Comparison of ENCODE assay signal across 8 mouse cellular contexts in genomic region chr5:135023344-135024173, GRCm38 (mm10). TPM values are rescaled to one million over a fixed set of nuclear protein-coding genes. Genes with fewer than 3 reads are reported as not detected.
DNase-seq lines count a peak whose midpoint lies in the region; ATAC-seq and TF ChIP-seq lines count a peak whose summit lies in the region.

TSS of gene Stx1a (plus strand) at chr5:135023482.

- H3K27ac ChIP-seq in hindbrain, embryonic 14.5 days = 0 out of 2 replicates have a peak within 1 kb of the TSS, but pooled peaks have one; percentile 1

- CTCF ChIA-PET in Patski (lab: Charles Lee) = interaction anchor here (1.3 to 3.4 kb wide), 5 partner anchors 8 to 116 kb away, joined by 3 to 16 read pairs (median 5); no protein-coding TSS in a partner anchor

- under 1% methylated on average over 58 of the region's 61 CpGs for WGBS in hindbrain, embryonic 14.5 days

- H3K9me3 ChIP-seq in hindbrain, embryonic 14.5 days (ENCODE audit: control insufficient read depth, low read length) = no peaks in the 10 kb centered on the region

- ATAC-seq in Patski = peak; percentile 69
- peak; percentile 89 for ATAC-seq in hindbrain, embryonic 14.5 days (ENCODE audit: low FRiP score)

- DNase-seq in Patski (ENCODE audit: low read depth, low spot score) = no peak
- peak; percentile 63 for DNase-seq in cerebellum, adult 9-11 months
- peak; percentile 71 to 80 for DNase-seq in frontal cortex, postnatal 25 days (ENCODE audit: low spot score in 2 of 2)
- peak; percentile 86 for DNase-seq in hindbrain, embryonic 14.5 days (ENCODE audit: low spot score)
- peak; percentile 79 for DNase-seq in left cerebral cortex, adult 11 months (ENCODE audit: low spot score)
- DNase-seq in lung, postnatal 36 days = peak; percentile 94
- peak; percentile 91 for DNase-seq in right cerebral cortex, adult 18-20 months
- peak; percentile 65 for DNase-seq in urinary bladder, adult 2 months (ENCODE audit: low spot score)

- TF ChIP-seq CTCF in Patski (IDR thresholded peaks at IDR 0.05) = no peak

- H3K4me2 ChIP-seq in hindbrain, embryonic 14.5 days (replicated peaks) = peak within 1 kb of the TSS; percentile 89

- H3K4me3 ChIP-seq in hindbrain, embryonic 14.5 days (replicated peaks; ENCODE audit: low read length) = peak within 1 kb of the TSS; percentile 71

- H3K36me3 ChIP-seq in hindbrain, embryonic 14.5 days (replicated peaks; ENCODE audit: control insufficient read depth, insufficient read depth) = no peaks in the 10 kb centered on the region; the same call in 1 of the 2 replicates

- H3K9ac ChIP-seq in hindbrain, embryonic 14.5 days = peak within 1 kb of the TSS; percentile 77

- in situ Hi-C loops in Patski (cut with MboI; ENCODE audit: low pct_unique_long_range_greater_than_20kb) = loop anchor here (5.0 kb wide), 1 partner anchor 49 kb away; no protein-coding TSS in a partner anchor

- H3K4me1 ChIP-seq in hindbrain, embryonic 14.5 days (replicated peaks; ENCODE audit: control insufficient read depth, insufficient read depth, low read length) = peaks cover 16% of the 10 kb centered on the region

- H3K27me3 ChIP-seq in Patski = no peaks in the 10 kb centered on the region
- H3K27me3 ChIP-seq in hindbrain, embryonic 14.5 days (ENCODE audit: control insufficient read depth, insufficient read depth, low read length) = no peaks in the 10 kb centered on the region

- POLR2A ChIA-PET in Patski (lab: Charles Lee) = interaction anchor here (0.6 to 0.9 kb wide), 2 partner anchors 38 to 41 kb away, joined by 3 read pairs; no protein-coding TSS in a partner anchor

RNA-seq across cellular contexts. Expression of gene Stx1a, which starts in this region (rescaled TPM):
- 12.0 TPM for polyA plus RNA-seq in Patski (2021)
- 113 and 134 TPM in 2 replicates for polyA plus RNA-seq in hindbrain, embryonic 14.5 days (2014; fragmentation: Nextera tagmentation; extraction: Ambion mirVana)
- 9.6 and 11.5 TPM in 2 replicates for polyA plus RNA-seq in urinary bladder, adult 2 months (2012; rRNA removed)
